Mouse (Mus musculus): ENCODE measurements at regions not wholly inside any gene's neighbourhood (a gene's known extent, or its start where the extent isn't known, plus 50 kb on each side); places are given as distances from the start of the nearest gene placed in this dataset.

- Histone ChIP-seq H3K4me3 (ENCODE audit: low read depth, low read length) (no peak overlapping the region), H3K9me3 (ENCODE audit: low read length) (no peaks in the 10 kb centered on the region), H3K27ac (ENCODE audit: low read length) (no peak overlapping the region), H3K27me3 (replicated peaks; ENCODE audit: insufficient read depth, low read length) (no peaks in the 10 kb centered on the region), H3K4me2 (replicated peaks; ENCODE audit: low read depth, low read length) (no peak overlapping the region; the same call in 1 of the 2 replicates), H3K36me3 (ENCODE audit: insufficient read depth, low read length) (no peaks in the 10 kb centered on the region), H3K9ac (replicated peaks; ENCODE audit: low read depth) (no peak overlapping the region), H3K4me1 (ENCODE audit: insufficient read depth, low read depth, low read length) (no peaks in the 10 kb centered on the region)
- ATAC-seq (peak; percentile 87), DNase-seq (ENCODE audit: low spot score) (peak; percentile 68)
- TF ChIP-seq CTCF (IDR thresholded peaks at IDR 0.05): no peak
- TF ChIP-seq EP300 (IDR thresholded peaks at IDR 0.05): no peak
- WGBS: 46% methylated on average over 12 of the region's 12 CpGs
Observed at GRCm38 (mm10) chr1:73251911-73252356, 236.2 kb upstream of the Tnp1 start.

GRCm38 (mm10) chr1:73244016-73244415 lies 228.3 kb upstream of the Tnp1 start:
- Histone ChIP-seq H3K4me1 (ENCODE audit: insufficient read depth, low read depth, low read length) (no peaks in the 10 kb centered on the region), H3K27ac (ENCODE audit: low read length) (no peak overlapping the region), H3K27me3 (replicated peaks; ENCODE audit: insufficient read depth, low read length) (no peaks in the 10 kb centered on the region), H3K36me3 (ENCODE audit: insufficient read depth, low read length) (no peaks in the 10 kb centered on the region), H3K9me3 (ENCODE audit: low read length) (no peaks in the 10 kb centered on the region), H3K4me2 (replicated peaks; ENCODE audit: low read depth, low read length) (no peak overlapping the region), H3K9ac (replicated peaks; ENCODE audit: low read depth) (no peak overlapping the region), H3K4me3 (ENCODE audit: low read depth, low read length) (no peak overlapping the region)
- ATAC-seq (no peak), DNase-seq (ENCODE audit: low spot score) (no peak)
- WGBS: 80% methylated on average over 2 of the region's 2 CpGs
- TF ChIP-seq CTCF (IDR thresholded peaks at IDR 0.05) (no peak), EP300 (IDR thresholded peaks at IDR 0.05) (no peak)

- Histone ChIP-seq H3K4me3 (ENCODE audit: low read depth, low read length) (no peak overlapping the region), H3K36me3 (ENCODE audit: insufficient read depth, low read length) (no peaks in the 10 kb centered on the region), H3K4me2 (replicated peaks; ENCODE audit: low read depth, low read length) (no peak overlapping the region), H3K4me1 (ENCODE audit: insufficient read depth, low read depth, low read length) (no peaks in the 10 kb centered on the region), H3K27ac (ENCODE audit: low read length) (no peak overlapping the region), H3K9ac (replicated peaks; ENCODE audit: low read depth) (no peak overlapping the region), H3K9me3 (ENCODE audit: low read length) (no peaks in the 10 kb centered on the region), H3K27me3 (replicated peaks; ENCODE audit: insufficient read depth, low read length) (no peaks in the 10 kb centered on the region)
- WGBS: 84% methylated on average over 9 of the region's 9 CpGs
- DNase-seq (ENCODE audit: low spot score): no peak
- no peak for TF ChIP-seq EP300 (IDR thresholded peaks at IDR 0.05)
- TF ChIP-seq CTCF (IDR thresholded peaks at IDR 0.05): no peak
- ATAC-seq: no peak
Observed at GRCm38 (mm10) chr1:73242290-73242689, 226.6 kb upstream of the Tnp1 start.

GRCm38 (mm10) chr1:73236867-73237266 lies 221.2 kb upstream of the Tnp1 start:
- H3K27ac ChIP-seq (ENCODE audit: low read length): no peak overlapping the region
- no peak overlapping the region for H3K4me3 ChIP-seq (ENCODE audit: low read depth, low read length)
- H3K9ac ChIP-seq (replicated peaks; ENCODE audit: low read depth): no peak overlapping the region
- no peak overlapping the region for H3K4me2 ChIP-seq (replicated peaks; ENCODE audit: low read depth, low read length)
- H3K9me3 ChIP-seq (ENCODE audit: low read length): no peaks in the 10 kb centered on the region
- TF ChIP-seq EP300 (IDR thresholded peaks at IDR 0.05): no peak
- TF ChIP-seq CTCF (IDR thresholded peaks at IDR 0.05): no peak
- DNase-seq (ENCODE audit: low spot score) (no peak), ATAC-seq (no peak)
- no peaks in the 10 kb centered on the region for H3K36me3 ChIP-seq (ENCODE audit: insufficient read depth, low read length)
- no peaks in the 10 kb centered on the region for H3K4me1 ChIP-seq (ENCODE audit: insufficient read depth, low read depth, low read length)
- no peaks in the 10 kb centered on the region for H3K27me3 ChIP-seq (replicated peaks; ENCODE audit: insufficient read depth, low read length)
- WGBS: 47% methylated on average over 3 of the region's 3 CpGs

GRCm38 (mm10) chr1:73233636-73234035 lies 217.9 kb upstream of the Tnp1 start:
- H3K9me3 ChIP-seq (ENCODE audit: low read length): no peaks in the 10 kb centered on the region
- no peak overlapping the region for H3K4me3 ChIP-seq (ENCODE audit: low read depth, low read length)
- H3K9ac ChIP-seq (replicated peaks; ENCODE audit: low read depth): no peak overlapping the region
- DNase-seq (ENCODE audit: low spot score): no peak
- H3K4me1 ChIP-seq (ENCODE audit: insufficient read depth, low read depth, low read length): no peaks in the 10 kb centered on the region
- H3K36me3 ChIP-seq (ENCODE audit: insufficient read depth, low read length): no peaks in the 10 kb centered on the region
- no peak overlapping the region for H3K4me2 ChIP-seq (replicated peaks; ENCODE audit: low read depth, low read length)
- ATAC-seq: no peak
- H3K27me3 ChIP-seq (replicated peaks; ENCODE audit: insufficient read depth, low read length): no peaks in the 10 kb centered on the region
- H3K27ac ChIP-seq (ENCODE audit: low read length): no peak overlapping the region
- TF ChIP-seq CTCF (IDR thresholded peaks at IDR 0.05): no peak
- no peak for TF ChIP-seq EP300 (IDR thresholded peaks at IDR 0.05)

GRCm38 (mm10) chr1:73233041-73233440 lies 217.3 kb upstream of the Tnp1 start:
- no peaks in the 10 kb centered on the region for H3K9me3 ChIP-seq (ENCODE audit: low read length)
- DNase-seq (ENCODE audit: low spot score) (no peak), ATAC-seq (no peak)
- no peak overlapping the region for H3K27ac ChIP-seq (ENCODE audit: low read length)
- H3K4me3 ChIP-seq (ENCODE audit: low read depth, low read length): no peak overlapping the region
- no peaks in the 10 kb centered on the region for H3K36me3 ChIP-seq (ENCODE audit: insufficient read depth, low read length)
- H3K4me1 ChIP-seq (ENCODE audit: insufficient read depth, low read depth, low read length): no peaks in the 10 kb centered on the region
- H3K27me3 ChIP-seq (replicated peaks; ENCODE audit: insufficient read depth, low read length): no peaks in the 10 kb centered on the region
- TF ChIP-seq CTCF (IDR thresholded peaks at IDR 0.05) (no peak), EP300 (IDR thresholded peaks at IDR 0.05) (no peak)
- 83% methylated on average over 3 of the region's 3 CpGs for WGBS
- H3K4me2 ChIP-seq (replicated peaks; ENCODE audit: low read depth, low read length): no peak overlapping the region
- H3K9ac ChIP-seq (replicated peaks; ENCODE audit: low read depth): no peak overlapping the region

- WGBS: 70% methylated on average over 1 of the region's 1 CpGs
- no peak overlapping the region for H3K4me3 ChIP-seq (ENCODE audit: low read depth, low read length)
- H3K4me1 ChIP-seq (ENCODE audit: insufficient read depth, low read depth, low read length): no peaks in the 10 kb centered on the region
- TF ChIP-seq EP300 (IDR thresholded peaks at IDR 0.05) (no peak), CTCF (IDR thresholded peaks at IDR 0.05) (no peak)
- no peaks in the 10 kb centered on the region for H3K9me3 ChIP-seq (ENCODE audit: low read length)
- ATAC-seq (no peak), DNase-seq (ENCODE audit: low spot score) (no peak)
- H3K9ac ChIP-seq (replicated peaks; ENCODE audit: low read depth): no peak overlapping the region
- no peaks in the 10 kb centered on the region for H3K36me3 ChIP-seq (ENCODE audit: insufficient read depth, low read length)
- no peak overlapping the region for H3K27ac ChIP-seq (ENCODE audit: low read length)
- H3K4me2 ChIP-seq (replicated peaks; ENCODE audit: low read depth, low read length): no peak overlapping the region
- H3K27me3 ChIP-seq (replicated peaks; ENCODE audit: insufficient read depth, low read length): no peaks in the 10 kb centered on the region
Observed at GRCm38 (mm10) chr1:73230611-73231010, 214.9 kb upstream of the Tnp1 start.
